Mouse (Mus musculus) stomach, postnatal 0 days (tissue): Measurements from ENCODE around the gene Mrc2. TPM values are rescaled to one million over a fixed set of nuclear protein-coding genes. Genes with fewer than 3 reads are reported as not detected.

Source experiments
- ATAC-seq: fragments of 200-750 bp; cut with Nextera tagmentation; 2 replicates; pipeline ENCODE4 v1.8.0; 2017; ENCODE audit not compliant: low FRiP score, low TSS enrichment
- DNase-seq: peaks from one replicate; pipeline ENCODE4 v3.0.0-alpha.2; 2016; ENCODE audit warnings: low spot score
- H3K27ac ChIP-seq: fragments of 300-500 bp; sonication (generic); replicated peaks from 2 replicates; pipeline ENCODE4 v1.5.1; 2014; ENCODE audit warnings: mild to moderate bottlenecking, control low read depth
- H3K27me3 ChIP-seq: fragments of 300-500 bp; sonication (generic); 2 replicates; pipeline ENCODE4 v1.6.1; 2014; ENCODE audit warnings: low read length; ENCODE audit not compliant: control insufficient read depth, insufficient read depth
- H3K36me3 ChIP-seq: fragments of 300-500 bp; sonication (generic); 2 replicates; pipeline ENCODE4 v1.6.1; 2014; ENCODE audit warnings: low read length, mixed read lengths; ENCODE audit not compliant: control insufficient read depth, insufficient read depth
- H3K4me1 ChIP-seq: fragments of 300-500 bp; sonication (generic); replicated peaks from 2 replicates; pipeline ENCODE4 v1.6.1; 2014; ENCODE audit warnings: antibody characterized with exemption; ENCODE audit not compliant: control insufficient read depth, insufficient read depth
- H3K4me2 ChIP-seq: fragments of 300-500 bp; sonication (generic); replicated peaks from 2 replicates; pipeline ENCODE4 v1.6.1; 2014; ENCODE audit warnings: low read depth, mild to moderate bottlenecking, control low read depth, moderate library complexity
- H3K4me3 ChIP-seq: fragments of 300-500 bp; sonication (generic); 2 replicates; pipeline ENCODE4 v1.5.1; 2014; ENCODE audit warnings: low read depth, low read length, control low read depth
- H3K9ac ChIP-seq: fragments of 300-500 bp; sonication (generic); 2 replicates; pipeline ENCODE4 v1.6.1; 2014; ENCODE audit warnings: mild to moderate bottlenecking, low read length, control low read depth, mixed read lengths
- H3K9me3 ChIP-seq: fragments of 300-500 bp; sonication (generic); 2 replicates; pipeline ENCODE4 v1.6.1; 2016; ENCODE audit warnings: low read length; ENCODE audit not compliant: control insufficient read depth
- CTCF ChIP-seq: IDR thresholded peaks from 2 replicates; pipeline ENCODE4 v1.5.1; 2016; ENCODE audit warnings: antibody characterized with exemption, low read depth, mild to moderate bottlenecking, moderate library complexity
- EP300 ChIP-seq: optimal IDR thresholded peaks from 2 replicates; pipeline ENCODE3; 2016; ENCODE audit warnings: antibody characterized with exemption
- WGBS: fragments of 180-500 bp; shearing (Covaris S2); extraction: QIAGEN DNeasy Blood & Tissue Kit; methylation state at CpG from one replicate; pipeline ENCODE4 v1.1.7; 2014; 5-methylcytosine and 5-hydroxymethylcytosine counted together
- polyA plus RNA-seq: library from polyadenylated mRNA; unstranded; fragments of >200 nt; fragmentation: Nextera tagmentation; extraction: Ambion mirVana; gene quantifications from 2 replicates; pipeline ENCODE4 v1.2.1, GENCODE M21; 2015

The Mrc2 gene
- polyA plus RNA-seq, 1 experiment from 2014 or later, result 2.9 TPM

DNA sequence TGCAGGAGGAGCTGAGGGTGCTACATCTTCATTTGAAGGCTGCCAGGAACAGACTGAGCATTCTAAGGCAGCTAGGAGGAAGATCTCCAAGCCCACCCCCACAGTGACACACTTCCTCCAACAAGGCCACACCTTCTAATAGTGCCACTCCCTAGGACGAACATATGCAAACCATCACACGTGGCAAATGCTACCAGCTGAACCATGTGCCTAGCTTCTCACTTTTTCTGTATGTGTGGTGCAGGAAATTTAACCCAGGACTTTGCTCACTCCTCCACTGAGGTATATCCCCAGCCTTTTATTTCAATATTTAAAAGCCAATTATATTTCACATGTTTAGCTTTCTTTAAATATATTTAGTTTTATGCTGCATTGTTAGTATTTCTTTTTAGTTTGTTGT is 28.6 kb downstream of the Mrc2 start:
- Histone ChIP-seq H3K4me1 (no peaks in the 10 kb centered on the region), H3K27ac (no peak overlapping the region), H3K4me2 (no peak overlapping the region), H3K9ac (no peak overlapping the region), H3K27me3 (no peaks in the 10 kb centered on the region), H3K9me3 (no peaks in the 10 kb centered on the region), H3K4me3 (no peak overlapping the region), H3K36me3 (no peaks in the 10 kb centered on the region; the same call in 1 of the 2 replicates)
- DNase-seq (no peak), ATAC-seq (no peak)
- WGBS, result 50% methylated on average over 2 of the region's 2 CpGs
- no peak for TF ChIP-seq EP300
- TF ChIP-seq CTCF, result no peak

DNA sequence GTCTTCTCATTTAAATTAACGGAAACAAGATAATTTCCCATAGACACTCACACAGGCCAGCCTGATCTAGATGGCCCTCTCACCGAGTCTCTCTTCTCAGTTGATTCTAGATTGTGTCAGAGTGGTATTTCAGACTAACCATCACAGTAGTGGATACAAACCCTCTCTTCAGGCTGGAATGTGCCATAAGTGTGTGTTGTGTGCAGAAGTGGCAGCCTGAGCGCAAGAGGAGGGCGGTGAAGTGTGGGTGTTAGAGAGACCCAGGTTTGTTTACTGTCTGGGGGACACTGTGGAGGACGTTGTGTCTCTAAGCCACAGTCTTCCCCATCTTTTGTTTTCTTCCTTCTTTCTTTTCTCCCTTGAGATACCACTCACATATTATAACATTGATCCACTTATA is 31.1 kb downstream of the Mrc2 start:
- no peak overlapping the region for H3K27ac ChIP-seq
- ATAC-seq (no peak), DNase-seq (no peak)
- no peak overlapping the region for H3K4me3 ChIP-seq
- 83% methylated on average over 5 of the region's 5 CpGs for WGBS
- H3K36me3 ChIP-seq, result no peaks in the 10 kb centered on the region; the same call in 1 of the 2 replicates
- H3K9ac ChIP-seq, result no peak overlapping the region
- no peak overlapping the region for H3K4me2 ChIP-seq
- TF ChIP-seq CTCF, result no peak
- no peak for TF ChIP-seq EP300
- H3K27me3 ChIP-seq, result no peaks in the 10 kb centered on the region
- H3K9me3 ChIP-seq, result no peaks in the 10 kb centered on the region
- no peaks in the 10 kb centered on the region for H3K4me1 ChIP-seq

DNA sequence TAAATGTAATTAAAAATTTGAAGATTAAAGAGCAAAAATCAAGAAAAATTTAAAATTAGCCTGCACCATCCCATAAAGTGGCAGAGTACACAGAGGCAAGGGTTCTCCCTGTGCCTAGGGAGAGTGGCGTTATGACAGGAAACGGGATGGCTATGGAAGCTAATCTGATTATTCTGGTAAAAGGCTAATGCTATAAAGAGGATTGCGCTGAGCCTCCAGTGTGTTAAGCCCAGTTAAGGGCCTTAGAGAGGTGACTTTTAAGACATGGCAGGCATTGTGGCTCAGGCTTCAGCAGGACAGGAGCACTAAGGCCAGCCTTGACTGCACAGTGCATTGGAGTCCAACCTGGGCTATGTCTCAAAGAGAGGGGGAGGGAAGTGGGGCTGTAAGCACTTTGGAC is 34.7 kb downstream of the Mrc2 start:
- Histone ChIP-seq H3K36me3 (no peaks in the 10 kb centered on the region; the same call in 1 of the 2 replicates), H3K27me3 (no peaks in the 10 kb centered on the region), H3K9ac (no peak overlapping the region), H3K27ac (no peak overlapping the region), H3K4me3 (no peak overlapping the region), H3K9me3 (no peaks in the 10 kb centered on the region), H3K4me2 (no peak overlapping the region), H3K4me1 (no peaks in the 10 kb centered on the region)
- no peak for TF ChIP-seq EP300
- TF ChIP-seq CTCF, result no peak
- no peak for DNase-seq
- WGBS, result 87% methylated on average over 3 of the region's 3 CpGs
- no peak for ATAC-seq

DNA sequence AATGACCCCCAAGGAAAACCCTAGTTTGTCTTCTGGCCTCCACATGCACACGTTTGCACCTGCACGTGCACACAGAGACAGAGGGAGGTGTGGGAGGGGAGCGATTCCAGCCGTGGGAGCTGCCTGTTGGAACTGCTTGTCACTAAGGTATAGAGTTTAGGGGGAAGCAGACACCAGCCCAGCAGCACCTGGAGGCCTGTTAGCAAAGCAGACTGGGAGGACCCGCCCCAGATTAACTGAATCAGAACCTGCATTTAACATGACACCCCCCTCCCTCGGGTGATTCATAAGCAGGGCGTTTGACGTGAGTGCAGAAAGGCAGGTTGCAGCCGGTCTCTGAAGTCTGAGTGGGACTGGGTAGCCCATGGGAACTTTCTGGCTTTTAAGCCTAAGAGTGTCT is 37.5 kb downstream of the Mrc2 start:
- Histone ChIP-seq H3K4me3 (no peak overlapping the region), H3K4me1 (no peaks in the 10 kb centered on the region), H3K27ac (peak overlapping the region; percentile 24; the same call in 1 of the 2 replicates), H3K9me3 (no peaks in the 10 kb centered on the region), H3K9ac (no peak overlapping the region), H3K4me2 (no peak overlapping the region), H3K27me3 (no peaks in the 10 kb centered on the region), H3K36me3 (no peaks in the 10 kb centered on the region; the same call in 1 of the 2 replicates)
- TF ChIP-seq CTCF, result no peak
- no peak for TF ChIP-seq EP300
- ATAC-seq (no peak), DNase-seq (no peak)
- 49% methylated on average over 9 of the region's 9 CpGs for WGBS

DNA sequence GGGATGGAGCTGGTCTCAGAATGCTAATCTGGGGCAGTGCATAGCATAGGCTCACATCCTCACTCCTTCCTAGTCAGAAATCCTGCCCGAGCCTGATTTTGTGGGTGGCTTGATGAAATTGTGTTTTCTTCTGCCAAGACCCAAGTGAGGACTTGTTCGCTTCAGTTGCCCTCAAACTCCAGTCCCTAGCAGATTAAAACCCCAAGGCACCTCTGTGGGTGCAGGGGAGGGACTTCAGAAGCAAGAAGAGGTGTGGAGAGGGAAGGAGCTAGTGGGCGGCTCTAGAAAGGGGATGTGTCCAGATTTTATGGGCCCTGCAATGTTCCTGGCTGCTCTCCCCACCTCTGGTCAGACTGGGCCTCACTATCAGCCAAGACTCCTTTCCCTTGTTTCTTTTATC is 38.7 kb downstream of the Mrc2 start:
- no peak for ATAC-seq

DNA sequence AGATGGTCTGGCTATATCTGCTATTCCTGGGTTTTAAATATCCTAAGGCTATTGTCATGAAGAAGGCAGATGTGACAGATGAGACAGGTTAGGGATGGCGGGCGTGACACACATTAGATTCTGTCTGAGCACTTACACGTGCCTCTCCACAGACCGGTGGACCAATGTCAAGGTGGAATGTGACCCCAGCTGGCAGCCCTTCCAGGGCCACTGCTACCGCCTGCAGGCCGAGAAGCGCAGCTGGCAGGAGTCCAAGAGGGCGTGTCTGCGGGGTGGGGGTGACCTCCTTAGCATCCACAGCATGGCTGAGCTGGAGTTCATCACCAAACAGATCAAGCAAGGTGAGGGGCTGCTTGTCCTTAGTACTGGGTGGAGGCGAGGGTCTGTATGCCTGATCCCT is 39.3 kb downstream of the Mrc2 start:
- H3K27ac ChIP-seq, result no peak overlapping the region
- no peaks in the 10 kb centered on the region for H3K9me3 ChIP-seq
- TF ChIP-seq CTCF (peak; percentile 40), EP300 (no peak)
- no peak for ATAC-seq
- H3K4me2 ChIP-seq, result no peak overlapping the region
- no peaks in the 10 kb centered on the region for H3K4me1 ChIP-seq
- H3K9ac ChIP-seq, result no peak overlapping the region
- peak; percentile 67 for DNase-seq
- no peak overlapping the region for H3K4me3 ChIP-seq
- H3K36me3 ChIP-seq, result no peaks in the 10 kb centered on the region; the same call in 1 of the 2 replicates
- H3K27me3 ChIP-seq, result no peaks in the 10 kb centered on the region
- WGBS, result 29% methylated on average over 10 of the region's 10 CpGs

More for the DNA sequence above, 38.7 kb downstream of the Mrc2 start:
- TF ChIP-seq CTCF (no peak), EP300 (no peak)
- peak overlapping the region; percentile 24; the same call in 1 of the 2 replicates for H3K27ac ChIP-seq
- DNase-seq, result no peak
- WGBS, result 72% methylated on average over 3 of the region's 3 CpGs
- H3K4me3 ChIP-seq, result no peak overlapping the region
- no peak overlapping the region for H3K9ac ChIP-seq
- no peak overlapping the region for H3K4me2 ChIP-seq
- no peaks in the 10 kb centered on the region for H3K27me3 ChIP-seq
- no peaks in the 10 kb centered on the region; the same call in 1 of the 2 replicates for H3K36me3 ChIP-seq
- H3K9me3 ChIP-seq, result no peaks in the 10 kb centered on the region
- no peaks in the 10 kb centered on the region for H3K4me1 ChIP-seq
